Mouse (Mus musculus): ENCODE data around the gene Mia3. TPM values are rescaled to one million over a fixed set of nuclear protein-coding genes. Genes with fewer than 3 reads are reported as not detected.
"Not testable (repeated sequence)": the region's sequence is repeated elsewhere in the genome, so short reads cannot be mapped to it uniquely, and the experiment has no call there.

Gene Mia3
- polyA plus RNA-seq, 1 experiment, result 48.1 TPM

DNA sequence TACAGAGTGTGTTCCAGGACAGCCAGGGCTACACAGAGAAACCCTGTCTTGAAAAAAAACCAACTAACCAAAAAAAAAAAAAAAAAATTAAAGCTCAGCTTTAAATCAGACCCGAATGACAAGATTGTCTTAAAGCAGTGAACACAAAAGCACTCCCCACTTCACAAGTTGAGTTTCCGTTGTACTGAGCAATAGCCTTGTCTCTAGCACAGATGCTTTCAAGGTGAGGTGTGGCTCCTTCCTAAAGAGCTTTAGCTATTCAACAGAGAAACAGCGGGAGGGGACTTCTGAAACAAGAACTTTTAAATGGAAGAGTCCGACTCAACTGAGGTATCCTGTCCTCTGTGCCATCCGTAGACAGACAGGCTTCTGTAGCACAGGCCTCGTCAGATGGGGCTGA, 44.9 kb downstream of the Mia3 start:
- Histone ChIP-seq H3K4me2 (ENCODE audit: low read depth) (no peak overlapping the region), H3K4me3 (no peak overlapping the region), H3K27me3 (ENCODE audit: control insufficient read depth, insufficient read depth, insufficient read length) (no peaks in the 10 kb centered on the region), H3ac (ENCODE audit: control insufficient read depth, insufficient read length) (no peak overlapping the region), H3K79me2 (ENCODE audit: control insufficient read depth, insufficient read depth) (no peaks in the 10 kb centered on the region), H3K36me3 (ENCODE audit: control insufficient read depth, insufficient read depth) (peaks cover 56% of the 10 kb centered on the region)
- TF ChIP-seq POLR2AphosphoS2 (IDR thresholded peaks at IDR 0.05; ENCODE audit: insufficient read length, low read depth) (no peak), MYOG (IDR thresholded peaks at IDR 0.05; ENCODE audit: control insufficient read depth in 1 of 3, insufficient read depth in 1 of 3, insufficient read length in 2 of 3, low read depth in 2 of 3) (no peak), CEBPB (IDR thresholded peaks at IDR 0.05; ENCODE audit: insufficient read depth, poor library complexity, severe bottlenecking) (no peak), E2F4 (IDR thresholded peaks at IDR 0.05; ENCODE audit: insufficient read depth) (no peak)

DNA sequence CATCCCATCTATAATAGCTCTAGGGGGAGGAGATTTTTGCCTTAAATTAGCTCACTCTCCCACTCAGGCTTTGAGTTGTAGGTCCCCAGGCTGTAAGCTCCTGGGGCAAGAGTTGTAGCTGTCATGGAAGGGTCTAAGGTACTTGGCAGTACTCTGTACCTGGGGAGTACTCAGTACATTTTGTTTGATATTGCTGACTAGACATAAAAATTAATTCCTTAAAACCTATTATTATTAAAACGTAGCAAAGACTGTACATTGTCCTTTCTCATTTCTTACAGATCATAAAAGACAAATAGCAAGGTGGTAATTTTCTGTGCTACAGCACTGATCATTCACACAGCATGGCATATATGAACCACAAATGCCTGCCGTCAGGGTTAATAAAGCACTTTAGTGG, 45.4 kb downstream of the Mia3 start:
- no peak overlapping the region for H3K4me3 ChIP-seq
- TF ChIP-seq CEBPB (IDR thresholded peaks at IDR 0.05; ENCODE audit: insufficient read depth, poor library complexity, severe bottlenecking) (no peak), TCF12 (IDR thresholded peaks at IDR 0.05; ENCODE audit: insufficient read depth, poor library complexity, severe bottlenecking) (no peak), TCF3 (IDR thresholded peaks at IDR 0.05; ENCODE audit: insufficient read length, low read depth) (no peak), USF1 (IDR thresholded peaks at IDR 0.05; ENCODE audit: low read depth) (no peak), MYOD1 (IDR thresholded peaks at IDR 0.05; ENCODE audit: control insufficient read depth in 1 of 3, insufficient read length in 2 of 3, low read depth in 2 of 3) (no peak), POLR2AphosphoS2 (IDR thresholded peaks at IDR 0.05; ENCODE audit: insufficient read length, low read depth) (no peak), REST (IDR thresholded peaks at IDR 0.05; ENCODE audit: insufficient read depth, insufficient read length) (no peak)
- H3K4me2 ChIP-seq (ENCODE audit: low read depth), result no peak overlapping the region
- no peaks in the 10 kb centered on the region for H3K79me2 ChIP-seq (ENCODE audit: control insufficient read depth, insufficient read depth)
- no peak overlapping the region for H3ac ChIP-seq (ENCODE audit: control insufficient read depth, insufficient read length)
- no peaks in the 10 kb centered on the region for H3K27me3 ChIP-seq (ENCODE audit: control insufficient read depth, insufficient read depth, insufficient read length)
- H3K36me3 ChIP-seq (ENCODE audit: control insufficient read depth, insufficient read depth), result peaks cover 56% of the 10 kb centered on the region

DNA sequence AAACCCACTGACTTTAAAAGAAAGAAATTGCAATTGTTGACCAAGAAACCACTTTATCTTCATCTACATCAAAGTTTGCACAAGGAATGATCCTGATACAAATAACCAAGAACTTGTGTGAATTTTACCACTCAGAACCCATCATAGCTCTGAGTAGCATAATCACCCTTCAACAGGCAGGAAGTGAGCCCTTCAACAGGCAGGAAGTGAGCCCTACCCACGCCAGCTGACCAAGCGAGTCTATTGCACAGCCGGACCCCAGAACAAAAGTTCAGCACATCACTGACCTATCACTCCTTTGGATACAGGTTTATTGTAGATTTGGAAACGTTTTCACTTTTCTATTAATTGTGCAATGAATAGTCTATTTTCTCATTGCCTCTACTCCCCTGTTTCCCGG, 46.9 kb downstream of the Mia3 start:
- not testable (repeated sequence) for H3K79me2 ChIP-seq (ENCODE audit: control insufficient read depth, insufficient read depth); H3K4me2 ChIP-seq (ENCODE audit: low read depth); H3ac ChIP-seq (ENCODE audit: control insufficient read depth, insufficient read length); H3K4me3 ChIP-seq; H3K27me3 ChIP-seq (ENCODE audit: control insufficient read depth, insufficient read depth, insufficient read length)
- peaks cover 54% of the 10 kb centered on the region for H3K36me3 ChIP-seq (ENCODE audit: control insufficient read depth, insufficient read depth)

DNA sequence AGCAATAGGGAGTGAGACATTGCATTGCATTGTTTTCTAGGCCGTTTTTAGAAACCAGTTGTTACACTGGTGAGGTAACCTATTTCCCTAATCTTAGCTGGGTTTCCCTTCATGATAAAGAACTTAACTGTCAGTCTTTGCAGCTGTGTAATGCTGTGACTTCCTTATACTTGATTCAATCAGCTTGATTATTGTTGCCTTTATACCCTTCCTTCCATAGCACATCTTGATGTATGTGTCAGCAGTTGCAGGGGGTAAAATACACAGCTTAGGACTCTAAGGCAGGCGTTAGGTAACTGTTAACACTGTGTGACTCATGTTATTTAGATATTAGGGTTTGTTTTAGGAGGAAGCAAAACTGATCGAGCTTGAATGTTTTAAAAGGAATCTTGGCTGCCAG, 48.6 kb downstream of the Mia3 start:
- Histone ChIP-seq H3K27me3 (ENCODE audit: control insufficient read depth, insufficient read depth, insufficient read length) (no peaks in the 10 kb centered on the region), H3K36me3 (ENCODE audit: control insufficient read depth, insufficient read depth) (peaks cover 55% of the 10 kb centered on the region)

DNA sequence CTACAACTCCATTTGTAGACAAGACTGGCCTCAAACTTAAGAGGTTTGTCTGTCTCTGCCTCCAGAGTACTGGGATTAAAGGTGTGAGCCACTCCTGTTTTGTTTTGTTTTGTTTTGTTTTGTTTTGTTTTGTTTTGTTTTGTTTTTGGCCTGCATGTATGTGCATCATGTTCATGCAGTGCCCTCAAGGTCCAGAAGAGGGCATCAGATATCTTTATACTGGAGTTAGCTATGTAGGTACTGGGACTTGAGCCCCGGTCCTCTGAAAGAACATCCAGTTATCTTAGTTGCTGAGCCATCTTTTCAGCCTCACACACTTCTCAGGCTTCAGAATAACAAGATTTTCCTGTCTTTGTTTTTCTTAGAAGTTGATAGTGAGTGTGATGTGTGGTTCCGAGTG, 53.6 kb downstream of the Mia3 start:
- Histone ChIP-seq H3ac (ENCODE audit: control insufficient read depth, insufficient read length) (no peak overlapping the region), H3K4me3 (no peak overlapping the region), H3K4me2 (ENCODE audit: low read depth) (no peak overlapping the region), H3K27me3 (ENCODE audit: control insufficient read depth, insufficient read depth, insufficient read length) (no peaks in the 10 kb centered on the region), H3K79me2 (ENCODE audit: control insufficient read depth, insufficient read depth) (no peaks in the 10 kb centered on the region), H3K36me3 (ENCODE audit: control insufficient read depth, insufficient read depth) (peaks cover 61% of the 10 kb centered on the region)
- TF ChIP-seq SRF (IDR thresholded peaks at IDR 0.05; ENCODE audit: control insufficient read depth, insufficient read length, low read depth) (no peak), USF1 (IDR thresholded peaks at IDR 0.05; ENCODE audit: low read depth) (no peak), POLR2AphosphoS2 (IDR thresholded peaks at IDR 0.05; ENCODE audit: insufficient read length, low read depth) (no peak), POLR2A (IDR thresholded peaks at IDR 0.05; ENCODE audit: insufficient read length, low read depth) (no peak), MYOD1 (IDR thresholded peaks at IDR 0.05; ENCODE audit: control insufficient read depth in 1 of 3, insufficient read length in 2 of 3, low read depth in 2 of 3) (no peak), REST (IDR thresholded peaks at IDR 0.05; ENCODE audit: insufficient read depth, insufficient read length) (no peak)

More for the DNA sequence above, 48.6 kb downstream of the Mia3 start:
- H3K4me2 ChIP-seq (ENCODE audit: low read depth), result peak overlapping the region; percentile 19
- TF ChIP-seq MYOG (IDR thresholded peaks at IDR 0.05; ENCODE audit: control insufficient read depth in 1 of 3, insufficient read depth in 1 of 3, insufficient read length in 2 of 3, low read depth in 2 of 3) (peak in 1 of 3 experiments; percentile 49), POLR2AphosphoS2 (IDR thresholded peaks at IDR 0.05; ENCODE audit: insufficient read length, low read depth) (no peak)
- H3K4me3 ChIP-seq, result no peak overlapping the region
- no peaks in the 10 kb centered on the region for H3K79me2 ChIP-seq (ENCODE audit: control insufficient read depth, insufficient read depth)
- H3ac ChIP-seq (ENCODE audit: control insufficient read depth, insufficient read length), result no peak overlapping the region

DNA sequence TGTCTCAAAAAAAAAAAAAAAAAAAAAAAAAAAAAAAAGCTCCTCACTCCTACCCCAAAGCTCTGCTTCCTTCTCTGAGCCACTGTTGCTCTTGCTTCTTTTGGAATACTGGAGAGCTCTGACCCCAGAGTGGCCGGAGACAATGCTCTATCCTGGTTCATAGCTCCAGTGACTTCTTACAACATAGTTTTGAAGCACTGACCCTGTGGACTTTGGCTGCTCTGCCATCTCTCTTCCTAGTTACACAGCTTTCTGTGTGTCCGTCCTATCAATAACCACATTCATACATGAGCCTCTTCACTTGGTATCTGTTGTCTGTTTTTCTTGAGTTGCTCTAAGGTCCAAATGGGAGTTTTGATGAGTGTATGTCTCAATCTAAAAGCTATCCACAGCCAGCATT, 57.3 kb downstream of the Mia3 start:
- H3K4me2 ChIP-seq (ENCODE audit: low read depth), result no peak overlapping the region
- TF ChIP-seq TCF12 (IDR thresholded peaks at IDR 0.05; ENCODE audit: insufficient read depth, poor library complexity, severe bottlenecking) (no peak), SRF (IDR thresholded peaks at IDR 0.05; ENCODE audit: control insufficient read depth, insufficient read length, low read depth) (no peak), MAX (IDR thresholded peaks at IDR 0.05; ENCODE audit: low read depth) (no peak), POLR2AphosphoS2 (IDR thresholded peaks at IDR 0.05; ENCODE audit: insufficient read length, low read depth) (no peak), POLR2A (IDR thresholded peaks at IDR 0.05; ENCODE audit: insufficient read length, low read depth) (no peak), MYOD1 (IDR thresholded peaks at IDR 0.05; ENCODE audit: control insufficient read depth in 1 of 3, insufficient read length in 2 of 3, low read depth in 2 of 3) (no peak), TCF3 (IDR thresholded peaks at IDR 0.05; ENCODE audit: insufficient read length, low read depth) (no peak), MYOG (IDR thresholded peaks at IDR 0.05; ENCODE audit: control insufficient read depth in 1 of 3, insufficient read depth in 1 of 3, insufficient read length in 2 of 3, low read depth in 2 of 3) (no peak), E2F4 (IDR thresholded peaks at IDR 0.05; ENCODE audit: insufficient read depth) (no peak), REST (IDR thresholded peaks at IDR 0.05; ENCODE audit: insufficient read depth, insufficient read length) (no peak), USF1 (IDR thresholded peaks at IDR 0.05; ENCODE audit: low read depth) (no peak), CEBPB (IDR thresholded peaks at IDR 0.05; ENCODE audit: insufficient read depth, poor library complexity, severe bottlenecking) (no peak)
- H3K79me2 ChIP-seq (ENCODE audit: control insufficient read depth, insufficient read depth), result no peaks in the 10 kb centered on the region
- no peaks in the 10 kb centered on the region for H3K27me3 ChIP-seq (ENCODE audit: control insufficient read depth, insufficient read depth, insufficient read length)
- no peak overlapping the region for H3ac ChIP-seq (ENCODE audit: control insufficient read depth, insufficient read length)
- H3K36me3 ChIP-seq (ENCODE audit: control insufficient read depth, insufficient read depth), result peaks cover 40% of the 10 kb centered on the region
- H3K4me3 ChIP-seq, result no peak overlapping the region

All from myocyte (in vitro differentiated cells).